Mouse (Mus musculus) frontal cortex, adult (tissue): ENCODE measurements around the gene Ftsj3.

Experiments
- ATAC-seq: cut with Nextera tagmentation; 2 replicates; pipeline ENCODE4 v1.9.2; 2017; ENCODE audit warnings: mild to moderate bottlenecking, moderate library complexity, mixed read lengths; ENCODE audit not compliant: low TSS enrichment

Gene Ftsj3

DNA sequence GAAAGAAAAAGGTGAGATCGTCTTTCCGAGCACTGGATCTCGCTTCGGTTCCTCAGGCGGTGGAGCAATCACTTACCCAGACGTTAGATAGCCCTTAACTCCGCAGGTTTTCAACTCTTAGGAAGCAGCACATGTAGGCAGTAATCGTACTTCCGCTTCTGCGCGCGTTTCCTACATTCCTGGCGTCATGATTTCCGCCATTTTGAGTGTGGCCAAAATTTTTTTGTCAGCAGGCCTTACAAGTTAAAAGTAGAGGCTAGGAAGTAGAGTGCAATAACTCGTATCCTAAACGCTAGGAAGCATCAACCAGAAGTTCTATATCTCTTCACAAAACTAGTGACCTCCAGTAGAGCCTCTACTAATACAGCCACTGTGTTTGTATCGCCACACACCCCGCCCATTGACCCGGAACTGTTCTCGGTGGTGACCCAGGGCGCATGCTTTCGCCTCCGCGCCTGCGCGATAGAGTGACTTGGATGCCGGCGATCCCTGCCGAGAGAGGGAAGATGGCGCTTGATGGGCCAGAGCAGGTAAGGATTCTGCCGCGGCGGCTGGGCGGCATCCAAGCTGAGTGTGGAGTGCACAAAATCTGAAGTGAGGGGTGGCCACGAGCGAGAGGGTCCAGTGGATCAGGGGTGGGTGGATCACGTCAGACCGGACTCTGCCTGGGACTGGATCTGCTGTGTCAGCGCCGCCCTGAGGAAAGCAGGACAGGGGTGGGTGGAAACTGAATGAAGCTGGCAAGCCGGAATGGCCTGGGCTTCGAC is at the start of gene Ftsj3, which contains the start of gene Psmc5:
Gene Ftsj3, minus strand, starts transcription at position 395 of the 767 bp plus-strand sequence.
Gene Psmc5, plus strand, starts transcription at position 470 of the 767 bp plus-strand sequence.
- ATAC-seq, result peak; percentile 91

- no peak for ATAC-seq
Measured at GRCm38 (mm10) chr11:106305348-106306064, 49.6 kb upstream of the Ftsj3 start.

DNA sequence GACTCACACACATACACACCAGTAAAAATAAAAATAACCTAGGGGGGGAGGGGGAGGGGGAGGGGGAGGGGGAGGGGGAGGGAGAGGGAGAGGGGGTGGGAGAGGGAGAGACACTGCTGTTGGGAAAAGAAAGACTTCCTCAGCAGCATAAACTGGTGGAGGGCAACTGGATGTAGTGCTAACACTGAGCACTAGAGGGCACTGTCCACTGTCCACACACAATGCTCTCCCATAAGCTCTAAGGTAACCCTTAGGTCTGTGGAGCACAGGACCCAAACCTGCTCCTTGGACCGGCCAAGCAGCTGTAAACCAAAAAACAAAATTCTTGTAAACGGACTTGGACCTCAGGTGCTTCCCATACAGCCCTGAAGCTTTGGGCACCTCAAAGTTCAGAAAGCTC is 46.8 kb upstream of the Ftsj3 start:
- ATAC-seq, result peak; percentile 64; the same call in 1 of the 2 replicates

DNA sequence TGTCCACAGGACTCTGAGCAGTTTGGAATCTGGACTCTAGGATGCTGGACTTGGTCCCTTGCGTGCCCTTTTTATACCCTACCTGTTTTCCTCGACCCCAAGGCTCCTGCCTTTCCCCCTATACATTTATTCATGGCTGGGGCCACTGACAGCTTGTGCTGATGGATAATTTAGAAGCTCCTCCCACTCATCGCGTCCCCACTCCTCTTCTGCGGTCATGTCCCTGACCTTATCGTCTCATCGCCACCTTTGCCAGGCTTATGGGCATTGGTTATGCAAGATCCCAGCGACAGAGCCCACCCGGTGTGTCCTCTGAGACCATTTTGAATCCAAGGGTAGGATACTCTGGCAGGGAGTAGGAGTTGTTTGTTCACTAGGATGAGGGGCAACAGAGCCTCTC is 45.9 kb upstream of the Ftsj3 start, which contains the start of gene Gh:
Gene Gh, minus strand, starts transcription at position 101 of the 400 bp plus-strand sequence.
- ATAC-seq, result no peak

- ATAC-seq, result no peak
Measured at GRCm38 (mm10) chr11:106291861-106292260, 36.0 kb upstream of the Ftsj3 start.

DNA sequence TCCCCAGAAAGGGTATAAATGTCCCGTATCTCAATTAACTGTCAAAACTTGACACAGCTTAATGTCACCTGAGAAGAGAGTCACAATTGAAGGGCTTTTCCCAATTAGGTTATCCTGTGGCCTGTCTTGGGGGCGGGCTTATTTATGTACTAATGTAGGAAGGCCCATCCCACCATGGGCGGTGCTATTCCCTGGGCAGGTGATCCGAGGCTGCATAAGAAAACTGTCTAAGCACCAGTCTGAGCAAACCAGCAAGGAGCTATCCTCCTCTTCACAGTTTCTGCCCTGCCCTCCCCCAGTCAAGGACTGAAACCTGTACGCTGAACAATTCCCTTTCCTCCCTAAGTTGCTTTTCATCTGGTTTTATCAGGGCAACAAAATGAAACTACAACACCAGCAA is 34.5 kb upstream of the Ftsj3 start:
- ATAC-seq, result no peak

DNA sequence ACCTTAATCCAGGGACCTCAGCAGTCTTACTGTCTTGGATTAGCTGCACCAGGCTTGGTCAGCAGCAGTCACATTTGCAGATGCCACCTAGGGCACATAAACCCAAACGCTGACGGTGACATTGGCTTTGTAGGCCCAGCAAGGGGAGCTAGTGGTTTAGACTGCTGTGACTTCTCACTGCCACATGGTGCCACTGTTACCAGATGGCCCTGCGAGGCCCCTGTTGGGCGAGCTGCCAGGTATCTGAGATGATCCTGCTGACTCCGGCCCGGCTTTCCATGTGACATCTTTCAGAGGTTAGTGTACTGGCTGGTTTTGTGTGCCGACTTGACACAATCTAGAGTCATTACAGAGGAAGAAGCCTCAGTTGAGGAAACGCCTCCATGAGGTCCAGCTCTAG is 33.5 kb upstream of the Ftsj3 start:
- ATAC-seq, result no peak

GRCm38 (mm10) chr11:106286987-106287386 is 31.1 kb upstream of the Ftsj3 start:
- ATAC-seq, result 0 out of 2 replicates have a peak, but pooled peaks have one; percentile 20

GRCm38 (mm10) chr11:106286206-106286605 is 30.3 kb upstream of the Ftsj3 start:
- ATAC-seq, result no peak

GRCm38 (mm10) chr11:106284126-106284525 is 28.2 kb upstream of the Ftsj3 start:
- ATAC-seq, result no peak

- ATAC-seq, result no peak
Measured at GRCm38 (mm10) chr11:106283371-106283770, 27.5 kb upstream of the Ftsj3 start.

DNA sequence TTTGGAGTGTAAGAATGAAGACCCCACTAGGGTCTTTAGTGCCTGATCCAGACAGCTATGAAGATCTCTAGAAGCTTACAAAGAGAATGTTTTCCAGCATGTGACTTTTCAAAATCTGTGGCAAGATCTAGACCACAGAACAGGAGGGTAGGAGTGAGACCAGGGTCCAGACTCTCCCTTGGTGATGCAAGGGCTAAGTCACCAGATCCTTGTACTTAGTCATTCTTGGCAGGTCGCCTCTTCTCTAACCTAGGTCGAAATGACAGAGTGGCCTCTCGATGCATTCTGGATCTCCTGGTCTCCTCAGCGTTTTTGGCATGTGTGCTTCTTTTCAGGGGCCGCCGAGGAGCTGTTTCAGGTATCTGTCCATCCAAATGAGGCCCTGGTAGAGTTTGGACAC is 26.6 kb upstream of the Ftsj3 start:
- ATAC-seq, result no peak

DNA sequence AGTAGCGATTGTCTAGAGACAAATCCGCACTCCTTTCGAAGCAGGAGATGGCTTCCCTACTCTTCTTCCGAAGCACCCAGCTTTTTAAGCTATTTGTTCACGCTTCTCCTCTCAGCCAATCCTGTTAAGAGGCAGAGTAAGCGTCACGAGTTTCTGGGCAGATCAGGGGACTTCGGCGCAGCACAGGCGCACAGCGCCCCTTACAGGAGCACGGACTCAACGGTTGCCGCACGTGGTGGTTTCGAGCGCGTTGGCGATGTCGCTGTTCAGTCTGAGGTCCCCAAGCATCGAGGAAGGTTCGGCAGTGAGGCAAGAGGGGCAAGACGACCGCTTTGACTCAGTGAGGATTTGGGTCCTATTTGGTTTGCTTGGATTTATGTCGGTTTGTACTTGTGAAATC is 20.6 kb upstream of the Ftsj3 start, which contains the start of gene Tcam1:
Gene Tcam1, plus strand, starts transcription at position 219 of the 400 bp plus-strand sequence.
- ATAC-seq, result peak; percentile 79

GRCm38 (mm10) chr11:106274971-106275411 is 19.1 kb upstream of the Ftsj3 start:
- no peak for ATAC-seq

- no peak for ATAC-seq
Measured at GRCm38 (mm10) chr11:106274374-106274773, 18.5 kb upstream of the Ftsj3 start.

DNA sequence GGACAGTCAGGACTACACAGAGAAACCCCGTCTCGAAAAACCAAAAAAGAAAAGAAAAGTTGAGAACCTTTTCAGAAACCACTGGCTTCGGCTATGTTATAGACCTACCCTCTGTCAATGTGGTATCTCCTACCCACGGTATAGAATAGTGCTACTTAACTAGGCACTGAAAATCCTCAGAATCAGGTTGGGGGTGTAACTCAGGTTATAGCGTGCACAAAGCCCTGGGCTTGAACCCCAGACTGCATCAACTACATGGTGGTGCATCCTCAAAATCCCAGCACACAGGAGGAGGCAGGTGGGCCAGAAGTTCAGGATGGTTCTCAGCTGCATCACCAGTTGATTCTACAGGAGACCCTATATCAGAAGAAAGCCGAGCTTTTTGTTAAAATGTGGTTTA is 17.9 kb upstream of the Ftsj3 start:
- no peak for ATAC-seq

DNA sequence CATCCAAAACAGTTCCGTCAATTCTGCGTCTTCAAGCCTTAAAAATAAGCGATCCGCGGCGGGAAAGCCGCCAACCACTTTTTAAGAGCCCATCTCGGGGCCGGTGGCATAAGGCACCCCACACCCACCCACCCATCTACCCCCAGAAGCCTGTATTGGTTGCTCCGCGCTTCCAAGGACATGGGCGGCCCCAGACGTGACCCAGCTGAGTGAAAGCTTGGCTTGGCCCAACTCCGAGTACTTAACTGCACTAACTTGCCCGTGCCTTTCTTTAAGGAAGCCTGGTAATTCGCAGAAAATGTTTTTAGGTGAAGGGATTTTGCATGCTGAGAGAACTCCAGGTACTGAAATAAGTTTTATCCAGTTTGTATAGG is 17.4 kb upstream of the Ftsj3 start:
- no peak for ATAC-seq

DNA sequence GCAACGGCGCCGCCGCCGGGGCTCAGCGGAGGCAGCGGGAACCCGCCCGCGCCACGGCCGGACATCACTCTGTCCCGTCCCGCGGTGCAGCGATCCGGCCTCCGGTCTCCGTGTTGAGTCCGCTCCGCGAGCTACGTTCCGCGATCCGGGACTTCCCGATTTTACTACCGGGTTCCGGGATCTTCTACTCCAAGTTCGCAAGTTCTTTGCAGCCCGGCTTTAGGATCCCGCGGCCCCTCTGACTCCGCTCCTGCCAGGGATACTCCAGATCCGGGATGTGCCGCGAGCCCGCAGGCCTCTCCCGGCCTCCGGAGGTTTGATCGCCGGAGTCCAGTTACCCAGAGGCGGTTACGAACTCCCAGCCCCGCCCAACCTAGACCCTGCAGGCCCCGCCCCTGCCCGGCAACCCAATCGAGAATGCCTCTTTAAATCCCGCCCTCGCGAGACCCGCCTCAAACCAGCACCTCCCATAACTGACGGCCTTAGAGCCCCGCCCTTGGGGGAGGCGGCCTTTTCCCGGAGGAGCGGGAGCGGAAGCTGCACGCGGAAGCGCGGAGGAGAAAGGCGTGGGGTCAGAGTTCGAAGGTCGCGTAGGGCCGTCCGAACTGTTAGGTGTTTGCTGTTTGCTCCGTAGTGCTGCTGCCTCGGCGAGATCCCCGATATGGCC is 16.9 kb upstream of the Ftsj3 start, which contains the start of gene Smarcd2:
Gene Smarcd2, minus strand, starts transcription at position 329 of the 667 bp plus-strand sequence.
- ATAC-seq, result peak; percentile 79

GRCm38 (mm10) chr11:106271794-106272643 is 16.1 kb upstream of the Ftsj3 start:
- ATAC-seq, result peak; percentile 7; the same call in 1 of the 2 replicates

GRCm38 (mm10) chr11:106271131-106271793 is 15.4 kb upstream of the Ftsj3 start:
- ATAC-seq, result no peak

- no peak for ATAC-seq
Measured at GRCm38 (mm10) chr11:106269060-106269431, 13.2 kb upstream of the Ftsj3 start.
